Mouse (Mus musculus) midbrain, embryonic 11.5 days (tissue): Measurements from ENCODE around the gene Zswim3. TPM values are rescaled to one million over a fixed set of nuclear protein-coding genes. Genes with fewer than 3 reads are reported as not detected.
A peak's percentile ranks its signal among the peaks of the same experiment; 100 is the strongest.

Source experiments
- ATAC-seq: fragments of 200-750 bp; cut with Nextera tagmentation; 2 replicates; pipeline ENCODE4 v1.8.0; 2017; ENCODE audit warnings: moderate TSS enrichment, moderate library complexity; ENCODE audit not compliant: low FRiP score
- DNase-seq: peaks from one replicate; pipeline ENCODE4 v3.0.0; 2015; ENCODE audit warnings: low spot score; ENCODE audit errors: missing footprints
- H3K27ac ChIP-seq: fragments of 300-500 bp; sonication (generic); 2 replicates; pipeline ENCODE4 v1.5.1; 2014; ENCODE audit warnings: low read depth, low read length
- H3K27me3 ChIP-seq: fragments of 300-500 bp; sonication (generic); 2 replicates; pipeline ENCODE4 v1.6.1; 2014; ENCODE audit warnings: mild to moderate bottlenecking, low read length, moderate library complexity, mixed read lengths; ENCODE audit not compliant: control insufficient read depth, insufficient read depth
- H3K36me3 ChIP-seq: fragments of 300-500 bp; sonication (generic); 2 replicates; pipeline ENCODE4 v1.6.1; 2014; ENCODE audit warnings: mild to moderate bottlenecking, low read length, moderate library complexity, mixed read lengths; ENCODE audit not compliant: control insufficient read depth, insufficient read depth
- H3K4me1 ChIP-seq: fragments of 300-500 bp; sonication (generic); 2 replicates; pipeline ENCODE4 v1.6.1; 2014; ENCODE audit warnings: low read length; ENCODE audit not compliant: control insufficient read depth, insufficient read depth
- H3K4me2 ChIP-seq: fragments of 300-500 bp; sonication (generic); 2 replicates; pipeline ENCODE4 v1.6.1; 2014; ENCODE audit warnings: mild to moderate bottlenecking, moderate library complexity
- H3K4me3 ChIP-seq: fragments of 300-500 bp; sonication (generic); 2 replicates; pipeline ENCODE4 v1.5.1; 2014; ENCODE audit warnings: low read depth, low read length
- H3K9ac ChIP-seq: fragments of 300-500 bp; sonication (generic); 2 replicates; pipeline ENCODE4 v1.6.1; 2014; ENCODE audit warnings: low read length
- H3K9me3 ChIP-seq: fragments of 300-500 bp; sonication (generic); 2 replicates; pipeline ENCODE4 v1.6.1; 2016; ENCODE audit warnings: low read length; ENCODE audit not compliant: control insufficient read depth
- WGBS: fragments of 180-500 bp; shearing (Covaris S2); extraction: QIAGEN DNeasy Blood & Tissue Kit; methylation state at CpG from one replicate; pipeline ENCODE4 v1.1.7; 2014; 5-methylcytosine and 5-hydroxymethylcytosine counted together
- polyA plus RNA-seq: library from polyadenylated mRNA; unstranded; fragments of >200 nt; fragmentation: Nextera tagmentation; extraction: Ambion mirVana; gene quantifications from 2 replicates; pipeline ENCODE4 v1.2.1, GENCODE M21; 2014

The Zswim3 gene
- polyA plus RNA-seq, 1 experiment from 2014 or later: 11.4 TPM

DNA sequence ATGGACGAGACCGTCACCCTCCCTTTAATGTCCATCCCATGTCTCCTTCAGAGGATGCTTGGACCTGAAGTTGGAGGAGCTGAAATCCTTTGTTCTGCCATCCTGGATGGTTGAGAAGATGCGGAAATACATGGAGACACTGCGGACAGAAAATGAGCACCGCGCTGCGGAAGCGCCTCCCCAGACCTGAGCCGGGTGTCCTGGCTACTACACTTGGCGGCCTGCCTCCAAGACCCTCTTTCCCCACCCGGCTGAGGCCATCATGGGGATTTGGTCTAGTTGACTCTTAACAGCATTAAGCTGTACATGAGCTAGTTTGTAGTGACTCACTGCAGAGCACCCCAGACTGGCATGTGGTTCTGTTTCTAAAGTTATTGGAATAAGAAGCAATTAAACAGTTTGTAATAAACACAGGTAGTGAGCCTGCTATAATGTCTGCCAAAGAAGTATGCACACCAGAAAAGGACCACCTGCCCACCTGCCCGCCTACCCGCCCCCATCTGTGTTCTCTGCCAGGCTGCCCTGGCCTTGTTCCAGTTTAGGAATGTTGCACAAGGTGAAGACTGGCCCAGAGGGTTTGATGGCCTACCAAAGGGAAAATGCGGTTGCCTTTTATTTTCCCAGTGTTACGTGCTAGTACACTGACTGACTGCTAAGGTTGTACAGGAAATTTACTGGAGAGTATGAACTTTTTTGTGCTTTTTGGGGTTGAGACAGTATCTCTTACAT lies 36.9 kb upstream of the Zswim3 start:
- H3K4me3 ChIP-seq: no peak overlapping the region
- H3K27ac ChIP-seq: no peak overlapping the region
- DNase-seq (no peak), ATAC-seq (no peak)
- 96% methylated on average over 15 of the region's 15 CpGs for WGBS
- H3K9me3 ChIP-seq: no peaks in the 10 kb centered on the region
- H3K9ac ChIP-seq: no peak overlapping the region
- no peaks in the 10 kb centered on the region for H3K27me3 ChIP-seq
- H3K4me2 ChIP-seq: no peak overlapping the region
- peaks cover 24% of the 10 kb centered on the region for H3K36me3 ChIP-seq
- peaks cover 20% of the 10 kb centered on the region for H3K4me1 ChIP-seq

DNA sequence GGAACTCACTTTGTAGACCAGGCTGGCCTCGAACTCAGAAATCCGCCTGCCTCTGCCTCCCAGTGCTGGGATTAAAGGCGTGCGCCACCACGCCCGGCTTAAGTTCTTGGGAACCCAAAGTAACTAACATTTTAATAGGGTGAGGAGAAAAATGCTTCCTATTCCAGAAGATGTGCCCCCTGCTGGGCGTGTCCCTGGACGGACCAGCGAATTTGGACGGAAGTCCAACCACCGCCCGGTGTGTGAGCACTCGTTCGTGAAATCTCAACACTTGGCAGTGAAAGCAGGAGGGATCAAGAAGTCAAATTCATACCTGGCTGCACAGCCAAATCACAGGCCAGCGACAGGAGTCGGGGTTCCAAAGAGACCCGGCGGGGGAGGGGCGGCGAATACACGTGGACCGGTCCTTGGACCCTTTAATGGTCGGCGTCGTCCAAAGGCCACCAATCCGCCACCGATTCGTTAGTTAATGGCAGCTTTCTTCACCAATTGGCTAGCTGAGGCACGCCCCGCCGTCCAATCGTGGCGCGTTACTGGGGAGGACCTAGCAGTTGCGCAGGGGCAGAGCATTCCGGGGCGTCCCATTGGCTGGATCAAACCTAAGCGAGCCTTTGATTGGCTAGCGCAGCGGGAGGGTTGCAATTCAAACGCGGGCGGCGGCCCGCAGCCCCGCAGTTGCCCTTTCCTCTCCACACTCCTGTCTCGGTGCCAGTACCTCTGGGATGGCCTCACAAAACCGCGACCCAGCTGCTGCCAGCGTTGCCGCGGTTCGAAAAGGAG lies 35.5 kb upstream of the Zswim3 start, which contains the start of gene Ube2c:
TSS of gene Ube2c (plus strand) at position 641 of the 780 bp plus-strand sequence.
- Histone ChIP-seq H3K27ac (peak within 1 kb of the TSS; percentile 2; the same call in 1 of the 2 replicates), H3K4me1 (peaks cover 20% of the 10 kb centered on the region), H3K36me3 (peaks cover 24% of the 10 kb centered on the region), H3K9ac (peak within 1 kb of the TSS; percentile 94), H3K27me3 (no peaks in the 10 kb centered on the region), H3K4me2 (peak within 1 kb of the TSS; percentile 83), H3K9me3 (no peaks in the 10 kb centered on the region), H3K4me3 (peak within 1 kb of the TSS; percentile 96)
- ATAC-seq (peak; percentile 99), DNase-seq (peak; percentile 99)
- WGBS: 3% methylated on average over 53 of the region's 53 CpGs

DNA sequence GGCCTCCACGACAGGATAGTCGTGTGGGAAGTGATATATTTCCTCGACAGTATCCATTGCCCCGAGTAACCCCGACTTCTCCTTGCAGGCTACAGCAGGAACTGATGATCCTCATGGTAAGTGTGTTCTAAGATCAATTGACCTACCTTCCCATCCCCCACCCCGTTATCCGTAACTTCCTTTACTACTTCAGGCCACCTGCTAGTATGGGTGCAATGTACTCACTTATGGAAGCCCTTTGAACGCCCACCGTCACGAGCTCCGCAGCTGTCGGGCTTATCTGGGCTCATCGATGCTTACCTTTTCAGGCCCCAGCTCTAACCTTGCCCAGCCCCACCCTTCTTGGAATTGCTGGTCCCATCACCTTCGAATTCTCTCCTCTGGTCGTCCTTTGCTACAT lies 34.6 kb upstream of the Zswim3 start:
- peak; percentile 91 for DNase-seq
- 6% methylated on average over 15 of the region's 15 CpGs for WGBS
- Histone ChIP-seq H3K9me3 (no peaks in the 10 kb centered on the region), H3K4me1 (peaks cover 20% of the 10 kb centered on the region), H3K4me2 (peak overlapping the region; percentile 83), H3K27ac (no peak overlapping the region; the same call in 1 of the 2 replicates), H3K36me3 (peaks cover 22% of the 10 kb centered on the region), H3K4me3 (peak overlapping the region; percentile 96), H3K27me3 (no peaks in the 10 kb centered on the region), H3K9ac (peak overlapping the region; percentile 94)
- no peak for ATAC-seq

DNA sequence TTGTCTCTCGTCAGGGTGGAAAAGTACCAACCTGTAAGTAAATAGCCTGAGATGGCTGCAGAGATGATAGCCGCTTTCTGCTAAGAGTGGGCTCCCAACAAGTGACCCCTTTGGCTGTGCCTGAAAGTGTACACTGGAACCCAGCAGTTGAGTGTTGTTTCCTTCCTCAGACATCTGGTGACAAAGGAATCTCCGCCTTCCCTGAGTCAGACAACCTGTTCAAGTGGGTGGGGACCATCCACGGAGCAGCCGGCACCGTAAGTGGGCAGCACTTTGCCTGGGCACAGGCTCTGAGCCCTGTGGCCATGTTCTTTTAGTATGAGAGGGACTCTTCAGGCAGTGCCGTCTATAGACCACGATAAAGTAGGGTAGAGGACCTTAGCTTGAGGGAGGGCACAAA lies 33.8 kb upstream of the Zswim3 start:
- no peak for DNase-seq
- H3K27me3 ChIP-seq: no peaks in the 10 kb centered on the region
- peak overlapping the region; percentile 96 for H3K4me3 ChIP-seq
- peaks cover 20% of the 10 kb centered on the region for H3K4me1 ChIP-seq
- H3K9me3 ChIP-seq: no peaks in the 10 kb centered on the region
- H3K36me3 ChIP-seq: peaks cover 19% of the 10 kb centered on the region
- WGBS: 88% methylated on average over 8 of the region's 8 CpGs
- peak overlapping the region; percentile 83 for H3K4me2 ChIP-seq
- H3K27ac ChIP-seq: no peak overlapping the region
- ATAC-seq: no peak
- peak overlapping the region; percentile 94 for H3K9ac ChIP-seq

DNA sequence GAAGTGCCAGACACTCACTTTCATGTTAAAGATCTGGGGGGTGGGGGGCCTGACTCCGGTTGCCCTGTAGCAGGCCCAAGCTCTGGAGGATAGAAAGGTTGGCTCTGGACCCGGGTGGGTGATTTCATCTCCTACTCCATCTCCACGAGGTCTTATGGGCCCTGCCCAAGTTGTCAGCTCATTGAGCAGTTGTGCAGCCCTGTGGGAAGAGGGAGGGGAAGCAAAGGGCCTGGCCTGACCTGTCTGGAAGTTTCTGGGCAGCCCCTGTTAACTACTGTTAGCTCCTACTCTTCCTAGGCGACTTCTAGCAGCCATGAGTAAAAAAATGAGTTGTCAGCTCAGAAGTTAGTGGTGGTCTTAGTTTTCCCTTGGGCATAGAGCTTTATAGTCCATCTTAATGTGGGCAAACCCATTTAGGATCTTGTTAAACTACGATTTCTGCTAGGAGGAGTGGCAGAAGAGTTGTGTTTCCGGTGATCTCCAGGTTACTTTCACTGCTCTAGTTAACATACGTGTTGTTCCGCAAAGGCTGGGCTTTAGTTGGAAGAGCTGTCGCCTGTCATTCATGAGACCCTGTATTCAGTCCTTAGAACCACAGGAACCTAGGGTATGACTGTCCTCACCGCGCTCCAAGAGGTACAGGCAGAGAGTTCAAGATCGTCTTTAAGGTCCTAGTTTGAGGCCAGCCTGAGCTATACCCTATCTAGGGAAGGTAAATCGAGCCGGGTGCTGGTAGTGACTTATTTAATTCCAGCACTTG lies 31.5 kb upstream of the Zswim3 start:
- DNase-seq: no peak
- 77% methylated on average over 14 of the region's 14 CpGs for WGBS
- no peak for ATAC-seq

DNA sequence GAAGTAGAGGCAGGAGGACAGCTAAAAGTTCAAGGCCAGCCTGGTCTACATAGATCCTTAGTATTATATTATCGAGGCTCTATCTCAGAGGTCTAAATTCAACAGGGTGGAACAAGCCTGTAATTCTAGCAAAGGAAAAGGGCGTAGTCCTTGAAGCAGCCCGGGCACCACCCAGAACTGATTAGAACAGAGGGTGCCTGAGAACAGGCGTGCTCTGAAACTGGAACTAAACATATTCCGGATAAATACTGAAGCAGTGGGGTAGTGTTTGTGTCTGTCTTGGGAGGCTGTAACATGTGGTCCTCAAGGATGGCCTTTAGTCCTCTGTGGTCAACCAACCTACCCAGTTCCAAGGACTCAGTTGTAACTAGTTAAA lies 30.9 kb upstream of the Zswim3 start:
- H3K36me3 ChIP-seq: peaks cover 12% of the 10 kb centered on the region
- H3K4me2 ChIP-seq: no peak overlapping the region
- DNase-seq: no peak
- H3K27ac ChIP-seq: no peak overlapping the region
- ATAC-seq: no peak
- 90% methylated on average over 5 of the region's 5 CpGs for WGBS
- no peaks in the 10 kb centered on the region for H3K9me3 ChIP-seq
- H3K4me1 ChIP-seq: peaks cover 20% of the 10 kb centered on the region
- H3K4me3 ChIP-seq: no peak overlapping the region
- H3K9ac ChIP-seq: no peak overlapping the region
- no peaks in the 10 kb centered on the region for H3K27me3 ChIP-seq

More for the DNA sequence above, 31.5 kb upstream of the Zswim3 start:
- H3K9me3 ChIP-seq: no peaks in the 10 kb centered on the region
- H3K36me3 ChIP-seq: peaks cover 12% of the 10 kb centered on the region
- no peak overlapping the region for H3K4me2 ChIP-seq
- no peak overlapping the region for H3K9ac ChIP-seq
- H3K27ac ChIP-seq: no peak overlapping the region
- H3K27me3 ChIP-seq: no peaks in the 10 kb centered on the region
- H3K4me3 ChIP-seq: no peak overlapping the region
- H3K4me1 ChIP-seq: peaks cover 20% of the 10 kb centered on the region

DNA sequence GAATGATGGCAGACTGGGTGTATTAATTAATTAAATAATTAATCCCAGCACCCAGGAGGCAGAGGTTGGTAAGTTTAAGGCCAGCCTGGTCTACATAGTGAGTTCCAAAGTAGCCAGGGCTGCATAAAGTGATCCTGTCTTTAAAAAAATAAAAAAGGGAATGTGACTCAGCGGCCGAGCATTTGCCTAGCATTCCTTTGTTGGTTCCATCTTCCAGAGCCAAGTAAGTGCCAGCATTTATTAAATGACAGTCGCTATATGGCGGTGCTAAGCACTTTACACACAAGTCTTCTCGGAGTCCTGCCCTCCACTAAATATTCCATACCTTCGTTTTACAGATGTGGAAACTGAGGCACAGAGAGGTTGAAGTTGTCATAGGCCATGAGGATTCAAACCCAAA lies 28.8 kb upstream of the Zswim3 start:
- no peak for ATAC-seq
- Histone ChIP-seq H3K4me1 (peaks cover 10% of the 10 kb centered on the region), H3K36me3 (peaks cover 12% of the 10 kb centered on the region), H3K9ac (no peak overlapping the region), H3K27me3 (no peaks in the 10 kb centered on the region), H3K4me3 (no peak overlapping the region), H3K9me3 (no peaks in the 10 kb centered on the region), H3K4me2 (no peak overlapping the region), H3K27ac (no peak overlapping the region)
- DNase-seq: no peak
- 89% methylated on average over 6 of the region's 6 CpGs for WGBS

DNA sequence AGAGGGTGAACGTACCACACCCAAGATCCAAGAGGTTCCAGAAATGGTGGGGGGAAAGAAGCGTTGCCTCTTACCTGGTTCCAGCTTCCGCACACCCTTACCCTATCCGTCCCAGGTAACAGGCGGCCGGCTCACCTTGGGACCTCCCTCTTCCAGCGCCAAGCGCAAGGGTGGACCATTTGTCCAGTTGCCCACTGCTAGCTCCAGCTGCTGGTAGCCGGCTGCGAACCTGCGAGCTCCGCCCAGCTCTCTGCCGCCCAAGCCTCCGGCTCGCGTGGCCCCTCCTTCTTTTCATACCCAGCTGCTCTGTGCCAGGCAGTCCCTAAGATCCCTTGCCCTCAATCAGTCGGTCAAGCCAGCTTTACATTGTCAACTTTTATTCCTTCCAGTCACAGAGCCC lies 28.1 kb upstream of the Zswim3 start:
- H3K9ac ChIP-seq: no peak overlapping the region
- 64% methylated on average over 17 of the region's 17 CpGs for WGBS
- H3K4me2 ChIP-seq: no peak overlapping the region
- no peaks in the 10 kb centered on the region for H3K27me3 ChIP-seq
- no peak overlapping the region for H3K27ac ChIP-seq
- no peaks in the 10 kb centered on the region for H3K9me3 ChIP-seq
- H3K4me3 ChIP-seq: no peak overlapping the region
- no peak for DNase-seq
- peaks cover 7% of the 10 kb centered on the region for H3K36me3 ChIP-seq
- peaks cover 5% of the 10 kb centered on the region; the same call in 1 of the 2 replicates for H3K4me1 ChIP-seq
- ATAC-seq: no peak
